Mouse (Mus musculus) Patski (cell line): ENCODE measurements at regions not wholly inside any gene's neighbourhood (a gene's known extent, or its start where the extent isn't known, plus 50 kb on each side); places are given as distances from the start of the nearest gene placed in this dataset.

Experiments
- ATAC-seq: fragments of 100-300 bp; one replicate; pipeline ENCODE4 v1.8.0; 2021
- CTCF ChIA-PET: fragments of 350-600 bp; sonication (Branson Sonifier 250); formaldehyde crosslinking; loops from one replicate; lab custom pipeline; 2022; ENCODE audit warnings: inconsistent platforms; lab: Charles Lee
- POLR2A ChIA-PET: fragments of 350-600 bp; sonication (Branson Sonifier 250); formaldehyde crosslinking; loops from one replicate; lab custom pipeline; 2022; ENCODE audit warnings: antibody characterized with exemption, inconsistent platforms; lab: Charles Lee
- DNase-seq: peaks from one replicate; pipeline ENCODE4 v3.0.0-alpha.2; 2011; ENCODE audit warnings: low read depth, low spot score
- H3K27me3 ChIP-seq: fragments of 371-371 bp; one replicate; pipeline ENCODE4 v1.5.1; 2021
- CTCF ChIP-seq: fragments of 100-300 bp; IDR thresholded peaks from one replicate; pipeline ENCODE4 v1.5.1; 2021
- in situ Hi-C: fragments of 300-500 bp; cut with MboI; formaldehyde crosslinking; loops from 3 replicates; pipeline ENCODE4 v1.11.1; 2018; ENCODE audit warnings: low pct_unique_long_range_greater_than_20kb, mixed read lengths

- in situ Hi-C loops = no loop called here
- no peaks in the 10 kb centered on the region for H3K27me3 ChIP-seq
- TF ChIP-seq CTCF = no peak
- ChIA-PET CTCF (no interaction called here), POLR2A (no interaction called here)
- DNase-seq = no peak
- peak; percentile 35 for ATAC-seq
Observed at GRCm38 (mm10) chr6:140300470-140301145, 123.2 kb upstream of the Plekha5 start.

GRCm38 (mm10) chr6:140299653-140300052, 124.2 kb upstream of the Plekha5 start:
- no peak for TF ChIP-seq CTCF
- ChIA-PET CTCF (no interaction called here), POLR2A (interaction anchor here (0.5 kb wide), 1 partner anchor 37 kb away, joined by 3 read pairs; no protein-coding TSS in a partner anchor)
- ATAC-seq = no peak
- in situ Hi-C loops = no loop called here
- H3K27me3 ChIP-seq = no peaks in the 10 kb centered on the region
- DNase-seq = no peak

GRCm38 (mm10) chr6:140297969-140298554, 125.8 kb upstream of the Plekha5 start:
- ATAC-seq (no peak), DNase-seq (no peak)
- ChIA-PET CTCF (interaction anchor here (0.9 to 1.0 kb wide), 2 partner anchors 10 to 15 kb away, joined by 3 read pairs; no protein-coding TSS in a partner anchor), POLR2A (no interaction called here)
- in situ Hi-C loops = no loop called here
- no peaks in the 10 kb centered on the region for H3K27me3 ChIP-seq
- no peak for TF ChIP-seq CTCF

GRCm38 (mm10) chr6:140297561-140297960, 126.3 kb upstream of the Plekha5 start:
- ChIA-PET POLR2A (no interaction called here), CTCF (interaction anchor here (0.9 kb wide), 1 partner anchor 15 kb away, joined by 3 read pairs; no protein-coding TSS in a partner anchor)
- no peak for DNase-seq
- H3K27me3 ChIP-seq = no peaks in the 10 kb centered on the region
- ATAC-seq = no peak
- in situ Hi-C loops = no loop called here
- TF ChIP-seq CTCF = no peak

- DNase-seq (no peak), ATAC-seq (no peak)
- H3K27me3 ChIP-seq = no peaks in the 10 kb centered on the region
- in situ Hi-C loops = no loop called here
- CTCF ChIA-PET = no interaction called here
- POLR2A ChIA-PET = no interaction called here
- no peak for TF ChIP-seq CTCF
Observed at GRCm38 (mm10) chr6:140290109-140290508, 133.7 kb upstream of the Plekha5 start.

- CTCF ChIA-PET = interaction anchor here (1.2 kb wide), 1 partner anchor 10 kb away, joined by 3 read pairs; no protein-coding TSS in a partner anchor
- ATAC-seq = no peak
- DNase-seq = no peak
- no peak for TF ChIP-seq CTCF
- in situ Hi-C loops = no loop called here
- H3K27me3 ChIP-seq = no peaks in the 10 kb centered on the region
- POLR2A ChIA-PET = no interaction called here
Observed at GRCm38 (mm10) chr6:140288799-140289198, 135.1 kb upstream of the Plekha5 start.

- DNase-seq (no peak), ATAC-seq (no peak)
- TF ChIP-seq CTCF = no peak
- ChIA-PET CTCF (interaction anchor here (1.4 kb wide), 1 partner anchor 13 kb away, joined by 3 read pairs; no protein-coding TSS in a partner anchor), POLR2A (no interaction called here)
- in situ Hi-C loops = no loop called here
- H3K27me3 ChIP-seq = no peaks in the 10 kb centered on the region
Observed at GRCm38 (mm10) chr6:140282285-140282577, 141.6 kb upstream of the Plekha5 start.

- ATAC-seq (no peak), DNase-seq (no peak)
- CTCF ChIA-PET = interaction anchor here (1.4 kb wide), 1 partner anchor 13 kb away, joined by 3 read pairs; no protein-coding TSS in a partner anchor
- no peak for TF ChIP-seq CTCF
- in situ Hi-C loops = no loop called here
- POLR2A ChIA-PET = no interaction called here
- H3K27me3 ChIP-seq = no peaks in the 10 kb centered on the region
Observed at GRCm38 (mm10) chr6:140281488-140282284, 142.2 kb upstream of the Plekha5 start.

GRCm38 (mm10) chr6:140280817-140281475, 142.9 kb upstream of the Plekha5 start:
- POLR2A ChIA-PET = no interaction called here
- CTCF ChIA-PET = interaction anchor here (1.6 kb wide), 1 partner anchor 9 kb away, joined by 8 read pairs; no protein-coding TSS in a partner anchor
- no peak for DNase-seq
- H3K27me3 ChIP-seq = no peaks in the 10 kb centered on the region
- no peak for ATAC-seq
- no peak for TF ChIP-seq CTCF
- in situ Hi-C loops = no loop called here

GRCm38 (mm10) chr6:140279736-140280370, 144.0 kb upstream of the Plekha5 start:
- CTCF ChIA-PET = interaction anchor here (0.9 to 1.6 kb wide), 3 partner anchors 8 to 148 kb away, joined by 3 to 8 read pairs (median 3); no protein-coding TSS in a partner anchor
- ATAC-seq = no peak
- in situ Hi-C loops = no loop called here
- H3K27me3 ChIP-seq = no peaks in the 10 kb centered on the region
- no peak for DNase-seq
- no peak for TF ChIP-seq CTCF
- POLR2A ChIA-PET = no interaction called here
